In genomic region chr9:64652138-64652537, GRCm38 (mm10) we compare ENCODE assay signal across 21 mouse cellular contexts.
"Had no signal": no experiment of that assay in that cellular context is flagged by ENCODE, and none has a peak within 500 bp of the region (broad histone marks: within the 10 kb centered on the region; RNA-seq: fewer than 3 reads in every experiment).

No protein-coding gene starts in this region.

- H3K27ac ChIP-seq: kidney, postnatal 0 days; limb, embryonic 10.5 days; limb, embryonic 13.5 days; liver, embryonic 12.5 days; liver, embryonic 15.5 days; lung, embryonic 15.5 days; midbrain, embryonic 10.5 days; midbrain, embryonic 13.5 days; neural tube, embryonic 13.5 days; stomach, postnatal 0 days had no signal

- DNase-seq: layer of hippocampus, adult 9-11 months; liver; lung, adult 18-20 months; lung, postnatal 10 days; lung, postnatal 36 days; thymus, adult 2 months; thymus, postnatal 14 days; thymus, postnatal 4 days had no signal

- H3K9ac ChIP-seq: limb, embryonic 13.5 days; liver, embryonic 12.5 days; liver, embryonic 15.5 days; lung, embryonic 15.5 days; midbrain, embryonic 13.5 days; neural tube, embryonic 13.5 days had no signal

- H3K36me3 ChIP-seq: limb, embryonic 10.5 days; limb, embryonic 13.5 days; liver, embryonic 12.5 days; liver, embryonic 15.5 days; lung, embryonic 15.5 days; midbrain, embryonic 10.5 days; midbrain, embryonic 13.5 days; neural tube, embryonic 13.5 days had no signal

- H3K27me3 ChIP-seq: limb, embryonic 13.5 days; liver, embryonic 15.5 days; lung, embryonic 15.5 days; midbrain, embryonic 13.5 days had no signal

- H3K4me2 ChIP-seq: limb, embryonic 13.5 days; liver, embryonic 12.5 days; liver, embryonic 15.5 days; lung, embryonic 15.5 days; midbrain, embryonic 13.5 days; neural tube, embryonic 13.5 days had no signal

- H3K4me1 ChIP-seq: limb, embryonic 13.5 days; liver, embryonic 12.5 days; liver, embryonic 15.5 days; lung, embryonic 15.5 days had no signal

- ATAC-seq: liver, embryonic 12.5 days; midbrain, embryonic 13.5 days; midbrain, embryonic 16.5 days had no signal

- H3K9me3 ChIP-seq: limb, embryonic 10.5 days; limb, embryonic 13.5 days; liver, embryonic 12.5 days; liver, embryonic 15.5 days; lung, embryonic 15.5 days; megakaryocyte, embryonic 14.5 days; midbrain, embryonic 10.5 days; midbrain, embryonic 13.5 days; neural tube, embryonic 13.5 days had no signal

- H3K4me3 ChIP-seq: limb, embryonic 10.5 days; limb, embryonic 13.5 days; liver, embryonic 12.5 days; liver, embryonic 15.5 days; lung, embryonic 15.5 days; megakaryocyte, embryonic 14.5 days; midbrain, embryonic 10.5 days; midbrain, embryonic 13.5 days; myocyte; neural tube, embryonic 13.5 days had no signal
